Mouse (Mus musculus) right cerebral cortex, adult 2 months (tissue): ENCODE data around the gene Bnip2.

Experiments
- DNase-seq, 2 experiments: peaks; one replicate each; pipeline ENCODE4 v3.0.0; 2021 to 2022; ENCODE audit warnings: low spot score in 2 of 2

Bnip2 gene

GRCm38 (mm10) chr9:69989303-69990121 is at the start of gene Bnip2:
Gene Bnip2 (plus strand): TSS chr9:69989466.
- peak; percentile 92 to 95 for DNase-seq

- no peak for DNase-seq
Observed at GRCm38 (mm10) chr9:69940839-69941490, 48.3 kb upstream of the Bnip2 start.

- no peak for DNase-seq
Observed at GRCm38 (mm10) chr9:69941556-69941955, 47.7 kb upstream of the Bnip2 start.

- DNase-seq: peak in 1 of 2 experiments; percentile 16
Observed at GRCm38 (mm10) chr9:69948964-69949363, 40.3 kb upstream of the Bnip2 start.

- no peak for DNase-seq
Observed at GRCm38 (mm10) chr9:69949641-69950040, 39.6 kb upstream of the Bnip2 start.

- no peak for DNase-seq
Observed at GRCm38 (mm10) chr9:69961007-69961406, 28.3 kb upstream of the Bnip2 start.

GRCm38 (mm10) chr9:69964370-69964769 is 24.9 kb upstream of the Bnip2 start:
- no peak for DNase-seq

GRCm38 (mm10) chr9:69985526-69985925 is 3.7 kb upstream of the Bnip2 start:
- no peak for DNase-seq

GRCm38 (mm10) chr9:69986063-69986462 is 3.2 kb upstream of the Bnip2 start:
- no peak for DNase-seq

- DNase-seq: no peak
Observed at GRCm38 (mm10) chr9:69986571-69986970, 2.7 kb upstream of the Bnip2 start.

- DNase-seq: peak; percentile 77 to 83
Observed at GRCm38 (mm10) chr9:69987579-69987978, 1.7 kb upstream of the Bnip2 start.

GRCm38 (mm10) chr9:69988706-69989302 is 462 bp upstream of the Bnip2 start:
- no peak for DNase-seq

GRCm38 (mm10) chr9:69990346-69990745 is 1.1 kb downstream of the Bnip2 start:
- DNase-seq: no peak

GRCm38 (mm10) chr9:69992841-69993277 is 3.6 kb downstream of the Bnip2 start:
- DNase-seq: no peak

- no peak for DNase-seq
Observed at GRCm38 (mm10) chr9:69993479-69993878, 4.2 kb downstream of the Bnip2 start.

- DNase-seq: no peak
Observed at GRCm38 (mm10) chr9:69994547-69994946, 5.3 kb downstream of the Bnip2 start.

- no peak for DNase-seq
Observed at GRCm38 (mm10) chr9:69999318-69999717, 10.1 kb downstream of the Bnip2 start.

GRCm38 (mm10) chr9:70003516-70003915 is 14.2 kb downstream of the Bnip2 start:
- no peak for DNase-seq

- no peak for DNase-seq
Observed at GRCm38 (mm10) chr9:70006984-70007383, 17.7 kb downstream of the Bnip2 start.

- DNase-seq: no peak
Observed at GRCm38 (mm10) chr9:70007506-70008248, 18.4 kb downstream of the Bnip2 start.

- DNase-seq: no peak
Observed at GRCm38 (mm10) chr9:70009754-70010304, 20.6 kb downstream of the Bnip2 start.
